Mouse (Mus musculus) C2C12 (cell line): ENCODE results near the gene Stap2. TPM values are rescaled to one million over a fixed set of nuclear protein-coding genes. Genes with fewer than 3 reads are reported as not detected.

ENCODE experiments used
- H3K27me3 ChIP-seq: one replicate; pipeline ENCODE4 v1.6.1; 2011; ENCODE audit not compliant: control insufficient read depth, insufficient read depth, insufficient read length
- H3K36me3 ChIP-seq: one replicate; pipeline ENCODE4 v1.6.1; 2011; ENCODE audit not compliant: control insufficient read depth, insufficient read depth
- H3K4me3 ChIP-seq: one replicate; pipeline ENCODE4 v1.5.1; 2011; ENCODE audit warnings: mild to moderate bottlenecking, control low read depth; ENCODE audit not compliant: poor library complexity, insufficient read depth, severe bottlenecking
- H3K79me2 ChIP-seq: one replicate; pipeline ENCODE4 v1.6.1; 2011; ENCODE audit not compliant: control insufficient read depth, insufficient read depth
- H3K79me3 ChIP-seq: one replicate; pipeline ENCODE4 v1.6.1; 2011; ENCODE audit warnings: low read depth, control low read depth
- H3ac ChIP-seq: one replicate; pipeline ENCODE3; 2011; ENCODE audit warnings: low read depth; ENCODE audit not compliant: control insufficient read depth, insufficient read length
- CEBPB ChIP-seq: IDR thresholded peaks from one replicate; pipeline ENCODE4 v1.6.1; 2011; ENCODE audit warnings: low read depth, mild to moderate bottlenecking, control low read depth, moderate library complexity
- CTCF ChIP-seq: IDR thresholded peaks from one replicate; pipeline ENCODE4 v1.5.1; 2011; ENCODE audit not compliant: control insufficient read depth, insufficient read depth, insufficient read length
- FOSL1 ChIP-seq: IDR thresholded peaks from one replicate; pipeline ENCODE4 v1.8.0; 2011; ENCODE audit warnings: mild to moderate bottlenecking, low read length; ENCODE audit not compliant: poor library complexity, insufficient read depth, severe bottlenecking
- MAX ChIP-seq: IDR thresholded peaks from one replicate; pipeline ENCODE4 v1.6.1; 2011; ENCODE audit warnings: mild to moderate bottlenecking, control low read depth
- MYOD1 ChIP-seq: IDR thresholded peaks from one replicate; pipeline ENCODE4 v1.6.1; 2011; ENCODE audit warnings: low read depth; ENCODE audit not compliant: control insufficient read depth, insufficient read length
- MYOG ChIP-seq: IDR thresholded peaks from one replicate; pipeline ENCODE4 v1.6.1; 2011; ENCODE audit not compliant: control insufficient read depth, insufficient read length; ENCODE audit errors: extremely low read depth
- USF1 ChIP-seq: IDR thresholded peaks from one replicate; pipeline ENCODE4 v1.6.1; 2011; ENCODE audit warnings: low read depth, mild to moderate bottlenecking, control low read depth, moderate library complexity
- polyA plus RNA-seq: library from polyadenylated mRNA; unstranded; fragments of >200 nt; fragmentation: generic; extraction: Trizol; gene quantifications from one replicate; pipeline ENCODE4 v1.2.1, GENCODE M21; 2012; ENCODE audit warnings: missing spikeins

Stap2 gene
- polyA plus RNA-seq, 1 experiment: 0.48 TPM

DNA sequence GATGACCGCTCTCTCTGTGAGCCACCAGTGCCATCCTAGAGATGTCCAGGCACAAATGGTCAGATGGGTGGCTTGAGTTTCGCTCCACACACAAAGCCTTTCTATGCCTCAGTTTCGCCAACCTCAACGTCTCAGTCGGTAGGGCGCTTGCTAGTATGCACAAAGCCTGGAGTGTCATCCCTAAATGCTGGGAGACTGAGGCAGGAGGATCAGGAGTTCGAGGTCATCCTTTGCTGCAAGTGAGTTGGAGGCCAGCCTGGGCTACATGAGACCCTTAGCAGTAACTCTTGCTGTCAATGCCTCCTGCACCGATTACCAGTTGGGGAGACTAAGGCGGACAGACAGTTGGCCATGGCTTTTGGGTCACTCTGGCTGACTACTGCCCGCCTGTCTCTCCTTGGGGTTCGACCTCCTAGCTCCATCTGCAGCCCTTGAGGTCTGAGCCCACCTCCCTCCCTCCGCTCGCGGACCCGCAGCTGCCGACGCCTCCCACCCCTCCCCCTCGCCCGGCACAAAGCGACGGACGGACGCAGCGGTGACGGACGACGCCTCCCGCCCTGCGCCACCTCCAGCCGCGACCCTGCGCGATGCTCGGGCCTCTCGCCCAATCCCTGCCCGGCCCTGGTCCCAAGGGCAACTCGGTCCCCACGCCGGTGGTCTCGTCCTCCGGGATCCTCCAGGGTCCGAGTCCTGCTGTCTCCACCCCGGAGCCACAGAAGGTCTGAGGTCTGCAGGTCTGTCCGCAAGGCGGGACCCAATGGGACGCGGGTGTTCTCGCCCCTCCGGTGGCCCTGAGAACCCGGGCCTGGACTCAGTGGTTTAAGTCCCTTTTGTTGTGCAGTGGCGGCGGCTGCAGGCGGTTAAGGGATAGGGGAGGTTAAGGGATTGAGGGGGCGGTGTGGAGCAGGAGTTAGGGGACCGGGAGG is 35.2 kb downstream of the Stap2 start, which contains the start of gene Shd:
TSS of gene Shd (plus strand) at position 502 of the 926 bp plus-strand sequence.
- peaks cover 13% of the 10 kb centered on the region for H3K36me3 ChIP-seq
- no peak within 1 kb of the TSS for H3ac ChIP-seq
- H3K27me3 ChIP-seq: peaks cover 35% of the 10 kb centered on the region
- H3K4me3 ChIP-seq: no peak within 1 kb of the TSS
- no peak for TF ChIP-seq FOSL1
- TF ChIP-seq CTCF: no peak
- no peak for TF ChIP-seq MYOG
- TF ChIP-seq MAX: no peak
- TF ChIP-seq MYOD1: no peak
- TF ChIP-seq USF1: no peak
- TF ChIP-seq CEBPB: no peak
- H3K79me3 ChIP-seq: no peaks in the 10 kb centered on the region
- no peaks in the 10 kb centered on the region for H3K79me2 ChIP-seq

GRCm38 (mm10) chr17:55969560-55969959 is 35.8 kb downstream of the Stap2 start:
- H3K36me3 ChIP-seq: peaks cover 16% of the 10 kb centered on the region
- H3K79me2 ChIP-seq: no peaks in the 10 kb centered on the region
- no peak overlapping the region for H3ac ChIP-seq
- H3K27me3 ChIP-seq: peaks cover 35% of the 10 kb centered on the region
- H3K4me3 ChIP-seq: no peak overlapping the region
- TF ChIP-seq FOSL1 (no peak), CTCF (no peak), CEBPB (no peak), MAX (no peak), MYOG (no peak), USF1 (no peak), MYOD1 (no peak)
- H3K79me3 ChIP-seq: no peaks in the 10 kb centered on the region

DNA sequence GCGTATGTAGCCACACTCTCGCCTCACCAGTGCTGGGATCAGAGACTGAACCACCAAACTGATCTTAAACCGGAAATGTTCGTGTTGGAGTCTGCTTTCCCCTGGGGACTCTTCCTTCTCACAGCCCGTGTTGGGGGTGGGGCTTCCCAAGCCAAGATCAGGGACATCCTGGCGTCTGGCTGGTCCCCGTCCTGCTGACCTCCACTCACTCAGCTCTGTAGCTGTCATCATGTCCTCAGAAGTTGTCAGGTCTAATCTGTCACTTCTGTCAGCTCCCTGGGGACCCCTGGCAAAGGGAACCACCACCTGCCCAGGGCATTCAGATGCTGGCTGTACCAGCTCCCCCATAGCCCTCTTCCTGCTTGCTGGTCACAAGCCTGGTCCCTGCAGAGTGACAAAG is 37.2 kb downstream of the Stap2 start:
- Histone ChIP-seq H3K79me3 (no peaks in the 10 kb centered on the region), H3K36me3 (peaks cover 16% of the 10 kb centered on the region), H3K79me2 (no peaks in the 10 kb centered on the region), H3K4me3 (no peak overlapping the region), H3K27me3 (peaks cover 30% of the 10 kb centered on the region), H3ac (no peak overlapping the region)
- TF ChIP-seq CEBPB: no peak
- no peak for TF ChIP-seq MYOD1
- no peak for TF ChIP-seq MYOG
- TF ChIP-seq MAX: no peak
- no peak for TF ChIP-seq FOSL1
- TF ChIP-seq CTCF: no peak
- no peak for TF ChIP-seq USF1

- no peaks in the 10 kb centered on the region for H3K79me2 ChIP-seq
- H3K79me3 ChIP-seq: peaks cover 2% of the 10 kb centered on the region
- no peak overlapping the region for H3ac ChIP-seq
- no peak for TF ChIP-seq CEBPB
- TF ChIP-seq CTCF: no peak
- TF ChIP-seq FOSL1: no peak
- TF ChIP-seq MYOG: no peak
- TF ChIP-seq MAX: no peak
- TF ChIP-seq MYOD1: no peak
- no peak for TF ChIP-seq USF1
- peaks cover 19% of the 10 kb centered on the region for H3K36me3 ChIP-seq
- H3K4me3 ChIP-seq: no peak overlapping the region
- peaks cover 20% of the 10 kb centered on the region for H3K27me3 ChIP-seq
These were observed 38.2 kb downstream of the Stap2 start for GRCm38 (mm10) chr17:55967186-55967585.

DNA sequence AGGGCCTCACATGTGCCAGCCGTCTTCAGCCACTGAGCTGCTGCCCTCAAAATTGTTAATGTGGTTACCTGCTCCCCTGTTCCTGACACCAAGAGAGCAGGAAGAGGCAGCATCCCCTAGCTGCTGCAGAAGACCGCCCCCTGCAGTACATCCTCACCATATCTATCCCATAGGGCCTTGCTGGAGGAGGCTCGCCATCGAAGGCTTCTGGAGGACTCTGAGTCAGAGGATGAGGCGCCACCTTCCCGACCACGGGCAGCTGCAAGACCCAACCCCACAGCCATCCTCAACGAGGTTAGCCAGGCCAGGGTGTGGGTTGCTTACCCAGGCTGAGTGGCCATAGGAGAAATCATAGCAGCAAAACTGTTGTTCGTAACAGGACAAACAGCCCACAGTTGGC is 40.4 kb downstream of the Stap2 start:
- H3K27me3 ChIP-seq: no peaks in the 10 kb centered on the region
- peaks cover 31% of the 10 kb centered on the region for H3K36me3 ChIP-seq
- H3ac ChIP-seq: no peak overlapping the region
- TF ChIP-seq MAX (no peak), CTCF (no peak), USF1 (no peak), MYOD1 (no peak), CEBPB (no peak), FOSL1 (no peak), MYOG (no peak)
- H3K79me3 ChIP-seq: peaks cover 7% of the 10 kb centered on the region
- peaks cover 7% of the 10 kb centered on the region for H3K79me2 ChIP-seq
- H3K4me3 ChIP-seq: no peak overlapping the region
